In the genomic region with DNA sequence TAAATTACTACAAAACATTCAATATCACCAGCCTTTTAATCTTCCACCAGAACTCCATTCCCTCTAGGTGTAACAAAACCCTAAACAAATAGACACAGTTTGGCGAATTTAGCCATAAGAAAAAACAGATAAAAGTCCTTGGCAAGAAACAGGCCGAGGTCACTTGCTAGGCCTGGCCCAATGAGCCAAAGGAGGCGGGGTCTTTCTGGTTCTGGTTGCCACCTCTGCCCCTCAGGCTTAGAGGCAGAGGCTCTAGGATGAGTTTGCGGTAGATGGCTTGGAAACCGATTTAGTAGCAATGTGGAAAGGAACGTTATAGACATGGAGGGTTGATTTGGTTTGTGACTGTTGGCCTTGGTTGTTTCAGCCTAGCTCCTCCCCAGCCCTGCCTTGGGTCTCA, we compare ENCODE assay signal across 22 mouse cellular contexts. TPM values are rescaled to one million over a fixed set of nuclear protein-coding genes. Genes with fewer than 3 reads are reported as not detected.
"Had no signal": no experiment of that assay in that cellular context is flagged by ENCODE, and none has a peak within 500 bp of the region (broad histone marks: within the 10 kb centered on the region; RNA-seq: fewer than 3 reads in every experiment).

No protein-coding gene starts in this region.

- H3K27ac ChIP-seq: kidney, embryonic 15.5 days; left cerebral cortex, adult 2 months; liver, embryonic 13.5 days; macrophage; midbrain, embryonic 10.5 days; midbrain, embryonic 13.5 days; neural tube, embryonic 13.5 days; stomach, postnatal 0 days had no signal

- H3K27me3 ChIP-seq: kidney, embryonic 15.5 days; liver, embryonic 13.5 days; midbrain, embryonic 13.5 days; neural tube, embryonic 13.5 days had no signal

- H3K36me3 ChIP-seq: kidney, embryonic 15.5 days; liver, embryonic 13.5 days; midbrain, embryonic 10.5 days; midbrain, embryonic 13.5 days; neural tube, embryonic 13.5 days had no signal

- DNase-seq: kidney, adult 8-10 months; kidney, postnatal 10 days; kidney, postnatal 36 days; layer of hippocampus, postnatal 36 days; liver, embryonic 13.5 days; lung, embryonic 14.5 days; retina, postnatal 1 day; thymus, adult 2 months; thymus, postnatal 14 days; thymus, postnatal 4 days had no signal

- ATAC-seq: lung, postnatal 0 days; midbrain, embryonic 13.5 days; midbrain, embryonic 16.5 days had no signal

- H3K4me1 ChIP-seq: kidney, embryonic 15.5 days; liver, embryonic 13.5 days; midbrain, embryonic 13.5 days had no signal

- H3K9ac ChIP-seq: kidney, embryonic 15.5 days; liver, embryonic 13.5 days; lung, embryonic 14.5 days; midbrain, embryonic 13.5 days; neural tube, embryonic 13.5 days had no signal

- H3K9me3 ChIP-seq: kidney, embryonic 15.5 days; liver, embryonic 13.5 days; midbrain, embryonic 10.5 days; midbrain, embryonic 13.5 days; neural tube, embryonic 13.5 days had no signal

- H3K4me3 ChIP-seq: kidney, embryonic 15.5 days; left cerebral cortex, adult 2 months; liver, embryonic 13.5 days; midbrain, embryonic 10.5 days; midbrain, embryonic 13.5 days; myocyte; neural tube, embryonic 13.5 days had no signal

RNA-seq across cellular contexts. Expression of a gene that starts 52.8 kb away (rescaled TPM):
- total RNA-seq: monocyte, adult 5-6 weeks; neutrophil, adult 5-6 weeks had no signal
- polyA plus RNA-seq: macrophage had no signal
